Mouse (Mus musculus) liver, embryonic 14.5 days (tissue): ENCODE results near the gene Chn2. TPM values are rescaled to one million over a fixed set of nuclear protein-coding genes. Genes with fewer than 3 reads are reported as not detected.
A peak's percentile ranks its signal among the peaks of the same experiment; 100 is the strongest.

ENCODE experiments used
- ATAC-seq: fragments of 200-750 bp; cut with Nextera tagmentation; 2 replicates; pipeline ENCODE4 v1.8.0; 2017; ENCODE audit warnings: moderate number of reproducible peaks, mild to moderate bottlenecking, moderate library complexity; ENCODE audit not compliant: insufficient read depth
- DNase-seq, 3 experiments: peaks; one replicate each; pipeline ENCODE4 v3.0.0-alpha.2; 2012 to 2013; ENCODE audit warnings: low read depth in 3 of 3, low spot score in 3 of 3
- H3K27ac ChIP-seq: fragments of 300-500 bp; sonication (generic); 2 replicates; pipeline ENCODE4 v1.5.1; 2014; ENCODE audit warnings: moderate library complexity, mild to moderate bottlenecking, control low read depth, inconsistent platforms
- H3K27me3 ChIP-seq: fragments of 300-500 bp; sonication (generic); 2 replicates; pipeline ENCODE4 v1.6.1; 2014; ENCODE audit warnings: mild to moderate bottlenecking, low read length, moderate library complexity; ENCODE audit not compliant: control insufficient read depth, insufficient read depth
- H3K36me3 ChIP-seq: fragments of 300-500 bp; sonication (generic); replicated peaks from 2 replicates; pipeline ENCODE4 v1.6.1; 2014; ENCODE audit warnings: low read depth; ENCODE audit not compliant: control insufficient read depth, insufficient read depth
- H3K4me1 ChIP-seq, 2 experiments: fragments of 200-500 bp in 1 of 2; fragments of 300-500 bp in 1 of 2; sonication (generic) in 1 of 2; replicated peaks; 2 replicates each; pipeline ENCODE4 v1.6.1; 2012 to 2014; ENCODE audit warnings: antibody characterized with exemption in 1 of 2, inconsistent platforms in 1 of 2, low read length in 1 of 2; ENCODE audit not compliant: control insufficient read depth in 2 of 2, insufficient read depth in 2 of 2
- H3K4me2 ChIP-seq: fragments of 300-500 bp; sonication (generic); 2 replicates; pipeline ENCODE4 v1.6.1; 2014; ENCODE audit warnings: low read depth, mild to moderate bottlenecking, control low read depth, moderate library complexity
- H3K4me3 ChIP-seq, 2 experiments: fragments of 200-500 bp in 1 of 2; fragments of 300-500 bp in 1 of 2; sonication (generic) in 1 of 2; 2 replicates each; pipeline ENCODE4 v1.5.1; 2012 to 2014; ENCODE audit warnings: low read depth in 2 of 2, low read length in 2 of 2, mild to moderate bottlenecking in 2 of 2, control low read depth in 1 of 2, inconsistent platforms in 1 of 2, moderate library complexity in 1 of 2; ENCODE audit not compliant: insufficient read depth in 1 of 2
- H3K9ac ChIP-seq: fragments of 300-500 bp; sonication (generic); replicated peaks from 2 replicates; pipeline ENCODE4 v1.6.1; 2014; ENCODE audit warnings: mild to moderate bottlenecking, control low read depth, moderate library complexity
- H3K9me3 ChIP-seq: fragments of 300-500 bp; sonication (generic); 2 replicates; pipeline ENCODE4 v1.6.1; 2016; ENCODE audit warnings: low read length, mixed read lengths; ENCODE audit not compliant: control insufficient read depth
- CTCF ChIP-seq: IDR thresholded peaks from 2 replicates; pipeline ENCODE4 v1.5.1; 2016; ENCODE audit warnings: antibody characterized with exemption, low read depth, control low read depth
- EP300 ChIP-seq: IDR thresholded peaks from 2 replicates; pipeline ENCODE4 v1.6.1; 2016; ENCODE audit warnings: antibody characterized with exemption, low read depth
- WGBS: fragments of 180-500 bp; shearing (Covaris S2); extraction: QIAGEN DNeasy Blood & Tissue Kit; methylation state at CpG from one replicate; pipeline ENCODE4 v1.1.7; 2014; ENCODE audit not compliant: insufficient replicate concordance; 5-methylcytosine and 5-hydroxymethylcytosine counted together
- polyA plus RNA-seq, 2 experiments: library from polyadenylated mRNA; depleted of rRNA in 1 of 2; stranded (reverse) in 1 of 2; unstranded in 1 of 2; fragments of >200 nt; fragmentation: Nextera tagmentation in 1 of 2; extraction: Ambion mirVana in 1 of 2; gene quantifications; 2 replicates each; pipeline versions ENCODE4 v1.2.1 to v1.2.3; 2012 to 2014

The Chn2 gene
- polyA plus RNA-seq, 2 experiments: 1.7 to 4.3 TPM

- Histone ChIP-seq H3K27me3 (no peaks in the 10 kb centered on the region), H3K36me3 (no peaks in the 10 kb centered on the region), H3K27ac (no peak overlapping the region), H3K4me1 (peaks cover 3 to 22% of the 10 kb centered on the region in 2 experiments; a peak in 3 of 4 replicates), H3K9me3 (no peaks in the 10 kb centered on the region), H3K4me3 (no peak overlapping the region), H3K4me2 (no peak overlapping the region), H3K9ac (no peak overlapping the region)
- no peak for DNase-seq
- ATAC-seq: no peak
- 63% methylated on average over 3 of the region's 3 CpGs for WGBS
- TF ChIP-seq CTCF (no peak), EP300 (no peak)
Observed at GRCm38 (mm10) chr6:54161246-54161645, 121.9 kb downstream of the Chn2 start.

- TF ChIP-seq EP300 (no peak), CTCF (no peak)
- H3K4me2 ChIP-seq: no peak overlapping the region
- no peak overlapping the region for H3K4me3 ChIP-seq
- DNase-seq (no peak), ATAC-seq (no peak)
- no peaks in the 10 kb centered on the region for H3K9me3 ChIP-seq
- H3K36me3 ChIP-seq: no peaks in the 10 kb centered on the region
- H3K27me3 ChIP-seq: no peaks in the 10 kb centered on the region
- WGBS: 51% methylated on average over 5 of the region's 5 CpGs
- H3K4me1 ChIP-seq: peaks cover 3 to 22% of the 10 kb centered on the region in 2 experiments; a peak in 3 of 4 replicates
- no peak overlapping the region for H3K27ac ChIP-seq
- no peak overlapping the region for H3K9ac ChIP-seq
Observed at GRCm38 (mm10) chr6:54162321-54162720, 123.0 kb downstream of the Chn2 start.

- TF ChIP-seq EP300 (no peak), CTCF (no peak)
- ATAC-seq (0 out of 2 replicates have a peak, but pooled peaks have one; percentile 28), DNase-seq (no peak)
Observed at GRCm38 (mm10) chr6:54162786-54163185, 123.4 kb downstream of the Chn2 start.

GRCm38 (mm10) chr6:54163702-54164101 lies 124.3 kb downstream of the Chn2 start:
- no peak overlapping the region for H3K4me2 ChIP-seq
- no peak overlapping the region for H3K4me3 ChIP-seq
- ATAC-seq: peak; percentile 39; the same call in 1 of the 2 replicates
- no peaks in the 10 kb centered on the region for H3K36me3 ChIP-seq
- H3K9ac ChIP-seq: no peak overlapping the region
- H3K9me3 ChIP-seq: no peaks in the 10 kb centered on the region
- H3K27ac ChIP-seq: no peak overlapping the region
- peaks cover 3 to 16% of the 10 kb centered on the region in 2 experiments; a peak in 3 of 4 replicates for H3K4me1 ChIP-seq
- no peaks in the 10 kb centered on the region for H3K27me3 ChIP-seq
- no peak for TF ChIP-seq EP300
- no peak for TF ChIP-seq CTCF
- DNase-seq: no peak

More at GRCm38 (mm10) chr6:54162786-54163185, 123.4 kb downstream of the Chn2 start:
- Histone ChIP-seq H3K4me2 (no peak overlapping the region), H3K9me3 (no peaks in the 10 kb centered on the region), H3K27me3 (no peaks in the 10 kb centered on the region), H3K4me3 (no peak overlapping the region), H3K27ac (no peak overlapping the region), H3K4me1 (peaks cover 3 to 17% of the 10 kb centered on the region in 2 experiments; a peak in 3 of 4 replicates), H3K36me3 (no peaks in the 10 kb centered on the region), H3K9ac (no peak overlapping the region)
- WGBS: 23% methylated on average over 9 of the region's 9 CpGs

- Histone ChIP-seq H3K9ac (no peak overlapping the region), H3K4me3 (no peak overlapping the region), H3K27me3 (no peaks in the 10 kb centered on the region), H3K27ac (no peak overlapping the region), H3K36me3 (no peaks in the 10 kb centered on the region), H3K4me2 (no peak overlapping the region), H3K9me3 (no peaks in the 10 kb centered on the region), H3K4me1 (peaks cover 3 to 16% of the 10 kb centered on the region in 2 experiments; a peak in 3 of 4 replicates)
- ATAC-seq (no peak), DNase-seq (no peak)
- TF ChIP-seq EP300 (no peak), CTCF (peak; percentile 68)
- 42% methylated on average over 4 of the region's 4 CpGs for WGBS
Observed at GRCm38 (mm10) chr6:54164777-54165176, 125.4 kb downstream of the Chn2 start.
